Mouse (Mus musculus) bone marrow, adult 2 months (tissue): ENCODE measurements around the gene Cacng7.

Experiments used
- CTCF ChIP-seq: fragments of 200-500 bp; IDR thresholded peaks from 2 replicates; pipeline ENCODE4 v1.5.1; 2011; ENCODE audit warnings: low read length, control low read depth; ENCODE audit not compliant: control insufficient read depth, insufficient read depth
- POLR2A ChIP-seq: fragments of 200-500 bp; IDR thresholded peaks from 2 replicates; pipeline ENCODE4 v1.6.1; 2011; ENCODE audit warnings: low read depth, mild to moderate bottlenecking, control low read depth, low read length, borderline replicate concordance; ENCODE audit not compliant: control insufficient read depth

DNA sequence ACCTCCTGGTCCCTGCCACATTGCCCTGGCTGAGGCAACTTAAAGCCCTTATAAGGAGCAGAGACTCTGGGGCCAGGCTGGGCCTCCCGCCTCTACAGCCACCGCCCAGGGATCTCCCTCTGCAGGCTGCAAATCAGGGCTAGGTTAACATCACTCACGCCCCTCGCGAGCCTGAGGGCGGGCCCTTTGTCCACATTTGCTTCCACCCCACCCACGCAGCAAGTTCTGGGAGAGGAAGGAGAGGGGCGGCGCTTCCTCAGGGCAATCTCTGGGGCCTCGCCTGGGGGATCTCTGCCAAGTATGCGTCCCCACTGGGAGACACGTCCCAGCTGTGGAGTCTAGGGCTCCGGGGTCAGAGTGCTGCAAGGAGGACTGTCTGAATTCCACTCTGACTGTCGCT, 40.0 kb upstream of the Cacng7 start:
- TF ChIP-seq CTCF: no peak
- TF ChIP-seq POLR2A: no peak; the same call in 1 of the 2 replicates
